Mouse (Mus musculus): ENCODE results near the gene Mink1.

DNA sequence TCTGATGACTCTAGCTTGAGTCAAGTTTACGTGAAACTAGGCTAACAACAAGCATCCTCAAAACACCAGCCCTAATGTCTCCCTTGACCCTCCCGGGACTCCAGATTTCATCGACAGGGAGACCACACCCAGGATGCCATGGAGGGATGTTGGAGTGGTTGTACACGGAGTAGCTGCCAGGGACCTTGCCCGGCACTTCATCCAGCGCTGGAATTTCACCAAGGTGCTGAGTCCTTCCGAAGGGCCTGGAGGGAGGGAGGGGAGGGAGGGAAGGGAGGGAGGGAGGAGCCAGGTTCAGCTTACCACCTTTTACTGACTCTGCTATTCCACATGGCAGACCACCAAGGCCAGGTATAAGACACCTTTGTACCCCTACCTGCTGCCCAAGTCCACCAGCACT lies 8.7 kb upstream of the Mink1 start:
- TF ChIP-seq CTCF (IDR thresholded peaks at IDR 0.05; ENCODE audit: insufficient read depth, low read length) (no peak), POLR2A (IDR thresholded peaks at IDR 0.05; ENCODE audit: borderline replicate concordance, extremely low read depth, low read depth, low read length) (no peak)

All from lung, adult 2 months (tissue).